Mouse (Mus musculus) erythroblast, embryonic 14.5 days (primary cell): ENCODE measurements around the gene Arpc1a.

Source experiments
- GATA1 ChIP-seq: IDR thresholded peaks from 2 replicates; pipeline ENCODE4 v1.6.1; 2012; ENCODE audit warnings: low read length, inconsistent platforms, mixed read lengths
- TAL1 ChIP-seq: IDR thresholded peaks from 3 replicates; pipeline ENCODE4 v1.6.1; 2012; ENCODE audit warnings: low read length, inconsistent platforms, mixed read lengths

DNA sequence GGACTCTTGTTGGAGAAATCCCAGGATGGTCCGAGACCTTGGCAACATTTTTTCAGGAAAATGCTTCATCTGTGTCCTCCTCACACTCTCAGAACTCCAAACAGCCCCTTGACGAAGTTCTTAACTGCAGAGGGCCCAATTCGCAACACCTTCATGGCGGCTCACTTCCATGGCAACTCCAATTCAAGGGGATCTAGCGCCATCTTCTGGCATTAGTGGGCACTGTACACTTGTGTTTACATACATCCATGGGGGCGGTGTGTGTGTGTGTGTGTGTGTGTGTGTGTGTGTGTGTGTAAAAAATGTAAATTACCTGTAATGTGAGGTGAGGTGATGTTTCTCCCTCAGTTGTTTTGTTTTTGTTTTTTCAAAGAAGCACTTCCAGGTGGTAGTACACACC, 12.3 kb upstream of the Arpc1a start:
- TF ChIP-seq GATA1 = no peak
- no peak for TF ChIP-seq TAL1
